Mouse (Mus musculus) kidney, embryonic 14.5 days (tissue): ENCODE measurements around the gene Lekr1. TPM values are rescaled to one million over a fixed set of nuclear protein-coding genes. Genes with fewer than 3 reads are reported as not detected.

Experiments
- ATAC-seq: fragments of 200-750 bp; cut with Nextera tagmentation; 2 replicates; pipeline ENCODE4 v1.8.0; 2017; ENCODE audit warnings: moderate number of reproducible peaks, mild to moderate bottlenecking, moderate TSS enrichment, moderate library complexity; ENCODE audit not compliant: low FRiP score, low TSS enrichment
- H3K27ac ChIP-seq: fragments of 300-500 bp; sonication (generic); 2 replicates; pipeline ENCODE4 v1.5.1; 2014; ENCODE audit warnings: low read depth, mild to moderate bottlenecking, low read length, moderate library complexity, mixed read lengths
- H3K27me3 ChIP-seq: fragments of 300-500 bp; sonication (generic); 2 replicates; pipeline ENCODE4 v1.6.1; 2014; ENCODE audit warnings: mild to moderate bottlenecking, low read length; ENCODE audit not compliant: control insufficient read depth, insufficient read depth
- H3K36me3 ChIP-seq: fragments of 300-500 bp; sonication (generic); 2 replicates; pipeline ENCODE4 v1.6.1; 2014; ENCODE audit warnings: low read length, mixed read lengths; ENCODE audit not compliant: control insufficient read depth, insufficient read depth
- H3K4me1 ChIP-seq: fragments of 300-500 bp; sonication (generic); 2 replicates; pipeline ENCODE4 v1.6.1; 2014; ENCODE audit warnings: low read length, mixed read lengths; ENCODE audit not compliant: control insufficient read depth, insufficient read depth
- H3K4me2 ChIP-seq: fragments of 300-500 bp; sonication (generic); replicated peaks from 2 replicates; pipeline ENCODE4 v1.6.1; 2014; ENCODE audit warnings: low read depth, mild to moderate bottlenecking, low read length
- H3K4me3 ChIP-seq: fragments of 300-500 bp; sonication (generic); 2 replicates; pipeline ENCODE4 v1.5.1; 2014; ENCODE audit warnings: mild to moderate bottlenecking, low read length
- H3K9ac ChIP-seq: fragments of 300-500 bp; sonication (generic); 2 replicates; pipeline ENCODE4 v1.6.1; 2014; ENCODE audit warnings: low read depth, mild to moderate bottlenecking, low read length, moderate library complexity
- H3K9me3 ChIP-seq: fragments of 300-500 bp; sonication (generic); 2 replicates; pipeline ENCODE4 v1.6.1; 2016; ENCODE audit warnings: low read length; ENCODE audit not compliant: control insufficient read depth
- WGBS: fragments of 180-500 bp; shearing (Covaris S2); extraction: QIAGEN DNeasy Blood & Tissue Kit; methylation state at CpG from one replicate; pipeline ENCODE4 v1.1.7; 2014; 5-methylcytosine and 5-hydroxymethylcytosine counted together
- polyA plus RNA-seq: library from polyadenylated mRNA; unstranded; fragments of >200 nt; fragmentation: Nextera tagmentation; extraction: Ambion mirVana; gene quantifications from 2 replicates; pipeline ENCODE4 v1.2.1, GENCODE M21; 2014

Gene Lekr1
- polyA plus RNA-seq, 1 experiment from 2014 or later: 7.2 TPM

DNA sequence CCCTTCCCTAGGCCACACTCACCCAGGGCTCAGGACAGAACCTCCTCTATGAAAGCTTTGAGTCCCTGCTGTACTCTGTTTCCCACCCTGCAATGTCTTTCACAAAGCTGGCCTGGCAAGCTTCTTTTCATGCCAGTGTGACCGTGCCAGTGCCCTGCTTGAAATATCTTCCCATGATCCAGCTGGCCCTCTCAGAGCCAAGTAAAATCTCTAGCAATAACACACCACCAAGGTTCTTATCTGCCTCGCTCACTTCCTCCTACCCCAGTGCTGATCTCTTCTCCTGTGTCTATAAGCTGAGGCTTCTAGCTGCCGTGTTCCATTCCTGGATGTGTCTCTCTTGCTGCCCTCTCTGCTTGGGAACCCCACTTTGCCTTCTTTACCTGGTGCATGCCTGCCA lies 162.0 kb downstream of the Lekr1 start:
- no peak overlapping the region for H3K4me2 ChIP-seq
- no peaks in the 10 kb centered on the region for H3K27me3 ChIP-seq
- no peak for ATAC-seq
- H3K9me3 ChIP-seq: no peaks in the 10 kb centered on the region
- no peak overlapping the region for H3K27ac ChIP-seq
- 89% methylated on average over 3 of the region's 3 CpGs for WGBS
- H3K9ac ChIP-seq: no peak overlapping the region
- H3K36me3 ChIP-seq: no peaks in the 10 kb centered on the region
- no peak overlapping the region for H3K4me3 ChIP-seq
- 0 out of 2 replicates have a peak, but pooled peaks cover 8% of the 10 kb centered on the region for H3K4me1 ChIP-seq

DNA sequence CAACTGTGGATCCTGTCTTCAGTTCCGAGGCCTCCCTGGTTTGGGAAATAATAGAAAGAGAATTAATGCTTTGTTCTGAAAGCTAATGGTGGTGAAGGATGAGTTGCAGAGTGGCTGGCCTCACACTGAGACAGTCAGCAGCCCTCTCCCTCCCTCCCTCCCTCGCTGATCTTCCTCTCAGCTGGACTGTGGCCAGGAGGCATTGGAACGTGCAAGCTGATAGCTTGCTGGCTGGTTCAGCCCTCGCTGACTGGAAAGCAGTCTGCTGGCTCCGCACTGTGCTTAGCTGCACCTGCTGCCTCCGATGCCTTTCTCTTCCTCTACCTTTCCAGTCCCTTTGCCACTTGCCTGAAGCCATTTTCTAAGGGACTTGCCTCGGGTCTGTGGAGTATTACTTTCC lies 163.2 kb downstream of the Lekr1 start:
- H3K27me3 ChIP-seq: no peaks in the 10 kb centered on the region
- no peak overlapping the region for H3K9ac ChIP-seq
- WGBS: 26% methylated on average over 7 of the region's 7 CpGs
- no peak overlapping the region for H3K27ac ChIP-seq
- 0 out of 2 replicates have a peak, but pooled peaks cover 8% of the 10 kb centered on the region for H3K4me1 ChIP-seq
- H3K36me3 ChIP-seq: no peaks in the 10 kb centered on the region
- H3K9me3 ChIP-seq: no peaks in the 10 kb centered on the region
- H3K4me2 ChIP-seq: no peak overlapping the region
- peak; percentile 75 for ATAC-seq
- H3K4me3 ChIP-seq: no peak overlapping the region

DNA sequence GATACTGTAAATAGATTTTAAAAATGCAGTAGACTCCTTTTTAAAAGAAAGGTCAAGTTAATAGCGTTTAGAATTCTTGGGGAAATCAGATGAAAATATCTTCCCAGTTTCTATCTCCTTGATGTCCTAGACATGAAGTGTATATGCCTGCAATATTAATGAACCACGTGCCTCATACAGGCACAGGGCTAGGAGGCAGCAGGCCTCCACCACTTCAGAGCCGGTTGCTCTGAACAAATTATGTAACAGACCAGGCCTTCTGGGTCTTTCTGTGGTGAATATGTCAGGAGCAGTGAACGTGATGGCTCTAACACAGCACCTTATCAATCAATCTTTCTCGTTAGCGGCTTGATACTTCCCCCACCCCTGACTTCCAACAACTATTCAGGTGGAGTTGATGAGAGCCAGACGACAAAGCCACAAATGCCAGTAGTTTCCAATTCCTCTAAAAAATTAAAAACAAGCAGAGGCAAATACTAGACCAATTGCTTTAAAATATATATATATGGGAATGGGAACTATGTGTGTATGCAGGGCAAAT lies 164.0 kb downstream of the Lekr1 start:
- Histone ChIP-seq H3K27me3 (no peaks in the 10 kb centered on the region), H3K4me2 (no peak overlapping the region), H3K9me3 (no peaks in the 10 kb centered on the region), H3K36me3 (no peaks in the 10 kb centered on the region), H3K4me3 (no peak overlapping the region), H3K27ac (no peak overlapping the region), H3K9ac (no peak overlapping the region), H3K4me1 (0 out of 2 replicates have a peak, but pooled peaks cover 8% of the 10 kb centered on the region)
- WGBS: 71% methylated on average over 7 of the region's 7 CpGs
- ATAC-seq: no peak

DNA sequence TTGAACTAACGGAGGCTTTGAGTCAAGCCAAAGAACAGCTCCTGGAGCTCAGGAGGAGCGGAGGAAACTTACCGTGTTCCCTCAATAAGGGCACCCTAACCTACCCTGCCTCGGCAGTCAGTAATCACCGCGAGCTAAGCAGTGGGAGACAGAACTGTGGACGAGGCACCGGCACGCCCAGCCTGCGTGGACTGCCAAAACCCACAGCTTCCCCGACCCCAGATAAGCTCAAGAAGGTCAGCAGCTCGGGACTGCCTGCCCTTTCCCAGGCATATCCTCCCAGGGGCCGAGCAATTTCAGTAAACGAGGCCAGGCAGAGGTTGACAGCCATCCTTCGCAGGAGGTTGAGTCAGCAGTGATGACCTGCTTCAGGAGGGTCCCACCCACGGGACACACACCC lies 164.8 kb downstream of the Lekr1 start:
- H3K27ac ChIP-seq: no peak overlapping the region
- no peaks in the 10 kb centered on the region for H3K27me3 ChIP-seq
- H3K9me3 ChIP-seq: no peaks in the 10 kb centered on the region
- WGBS: 27% methylated on average over 16 of the region's 16 CpGs
- no peaks in the 10 kb centered on the region for H3K36me3 ChIP-seq
- H3K9ac ChIP-seq: no peak overlapping the region
- 0 out of 2 replicates have a peak, but pooled peaks cover 8% of the 10 kb centered on the region for H3K4me1 ChIP-seq
- H3K4me2 ChIP-seq: no peak overlapping the region
- ATAC-seq: no peak
- H3K4me3 ChIP-seq: no peak overlapping the region

DNA sequence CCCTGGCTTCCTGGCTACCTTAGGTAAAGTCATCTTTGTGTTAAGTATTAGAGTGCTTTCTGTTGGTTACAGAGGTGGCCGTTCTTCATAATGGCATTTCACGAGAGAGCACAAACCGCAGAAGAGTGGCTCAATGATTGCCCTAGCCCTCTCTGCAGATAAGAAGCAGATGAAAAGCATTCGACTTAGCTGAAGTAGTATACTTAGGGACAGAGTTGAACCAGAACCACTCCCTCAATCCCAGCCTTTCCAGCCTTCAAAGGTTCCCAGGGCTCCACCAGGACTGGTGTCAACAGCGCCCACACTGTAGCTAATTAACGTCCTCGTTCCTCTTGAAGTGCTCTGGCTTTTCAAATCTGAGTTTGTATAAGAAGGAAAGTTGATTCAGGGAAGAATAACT lies 166.4 kb downstream of the Lekr1 start:
- no peak for ATAC-seq
- 48% methylated on average over 7 of the region's 7 CpGs for whole genome bisulfite sequencing

DNA sequence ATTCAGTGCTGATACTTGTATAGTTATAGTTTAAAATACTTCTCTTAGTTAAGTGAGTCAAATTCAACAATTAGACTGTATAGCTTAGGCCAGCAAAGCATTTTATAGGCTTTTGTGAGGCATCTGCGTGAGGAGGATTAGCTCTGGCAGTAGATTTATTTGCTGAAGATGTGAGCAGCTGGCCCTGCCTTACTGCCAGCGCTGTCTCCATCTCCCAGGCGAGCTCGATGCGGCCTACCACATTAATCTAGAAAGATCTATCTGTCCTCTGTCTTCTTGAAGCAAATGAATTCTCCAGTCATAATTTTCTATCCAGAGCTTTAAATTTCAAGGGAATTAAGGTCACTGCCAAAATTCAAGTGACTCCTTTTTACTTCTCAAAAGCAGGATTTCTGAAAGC lies 170.4 kb downstream of the Lekr1 start:
- 65% methylated on average over 5 of the region's 5 CpGs for WGBS
- Histone ChIP-seq H3K36me3 (no peaks in the 10 kb centered on the region), H3K9ac (no peak overlapping the region), H3K27me3 (no peaks in the 10 kb centered on the region), H3K27ac (no peak overlapping the region), H3K4me1 (no peaks in the 10 kb centered on the region), H3K9me3 (no peaks in the 10 kb centered on the region), H3K4me3 (no peak overlapping the region), H3K4me2 (no peak overlapping the region)
- ATAC-seq: no peak

More for the DNA sequence above, 166.4 kb downstream of the Lekr1 start:
- H3K9ac ChIP-seq: no peak overlapping the region
- no peaks in the 10 kb centered on the region for H3K9me3 ChIP-seq
- no peak overlapping the region for H3K4me3 ChIP-seq
- H3K27ac ChIP-seq: no peak overlapping the region
- H3K36me3 ChIP-seq: no peaks in the 10 kb centered on the region
- no peak overlapping the region for H3K4me2 ChIP-seq
- H3K4me1 ChIP-seq: 0 out of 2 replicates have a peak, but pooled peaks cover 8% of the 10 kb centered on the region
- no peaks in the 10 kb centered on the region for H3K27me3 ChIP-seq

DNA sequence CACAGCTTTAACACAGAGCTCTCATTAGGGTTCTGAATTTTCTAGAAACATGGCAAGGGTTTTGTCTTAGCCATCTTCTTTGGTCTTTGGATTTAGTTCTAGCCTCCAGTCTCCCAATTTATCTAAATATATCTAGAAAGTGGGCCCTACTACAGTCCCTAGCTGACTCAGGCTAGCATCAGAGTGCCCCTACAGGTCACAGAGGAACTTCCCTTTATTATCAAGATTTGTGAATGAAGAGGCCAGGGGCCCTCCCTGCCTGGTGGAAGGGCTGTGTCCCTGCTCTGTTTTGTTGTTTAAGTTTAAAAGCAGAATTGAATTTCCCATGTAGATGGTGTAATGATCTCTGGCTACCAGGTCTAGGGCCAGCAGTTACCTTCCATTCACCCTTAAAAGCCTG lies 173.6 kb downstream of the Lekr1 start:
- Histone ChIP-seq H3K27ac (no peak overlapping the region), H3K4me3 (no peak overlapping the region), H3K9me3 (no peaks in the 10 kb centered on the region), H3K9ac (no peak overlapping the region), H3K4me2 (no peak overlapping the region), H3K36me3 (no peaks in the 10 kb centered on the region), H3K27me3 (no peaks in the 10 kb centered on the region), H3K4me1 (no peaks in the 10 kb centered on the region)
- ATAC-seq: no peak

DNA sequence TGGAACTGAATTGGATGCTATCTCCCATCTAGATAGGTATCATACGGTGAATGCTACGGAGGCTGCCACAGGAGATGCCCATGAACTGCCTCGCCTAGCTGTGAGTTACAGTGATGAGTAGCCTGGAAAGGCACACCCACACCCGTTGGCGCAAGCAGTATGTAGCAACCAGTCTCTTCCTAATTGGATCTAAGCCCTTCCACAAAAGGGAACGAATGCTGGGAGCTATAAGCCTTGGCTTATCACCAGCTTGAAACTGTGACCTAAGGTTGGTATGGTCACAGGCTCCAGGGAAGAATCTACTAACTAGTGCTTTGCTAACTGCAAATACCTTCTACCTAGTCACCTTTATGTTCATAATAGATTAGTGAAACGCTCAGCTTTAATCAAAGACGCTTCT lies 175.1 kb downstream of the Lekr1 start:
- no peak for ATAC-seq
- H3K27ac ChIP-seq: no peak overlapping the region
- no peaks in the 10 kb centered on the region for H3K4me1 ChIP-seq
- WGBS: 90% methylated on average over 8 of the region's 8 CpGs
- no peaks in the 10 kb centered on the region for H3K36me3 ChIP-seq
- H3K4me2 ChIP-seq: no peak overlapping the region
- H3K9me3 ChIP-seq: no peaks in the 10 kb centered on the region
- no peaks in the 10 kb centered on the region for H3K27me3 ChIP-seq
- H3K4me3 ChIP-seq: no peak overlapping the region
- no peak overlapping the region for H3K9ac ChIP-seq

DNA sequence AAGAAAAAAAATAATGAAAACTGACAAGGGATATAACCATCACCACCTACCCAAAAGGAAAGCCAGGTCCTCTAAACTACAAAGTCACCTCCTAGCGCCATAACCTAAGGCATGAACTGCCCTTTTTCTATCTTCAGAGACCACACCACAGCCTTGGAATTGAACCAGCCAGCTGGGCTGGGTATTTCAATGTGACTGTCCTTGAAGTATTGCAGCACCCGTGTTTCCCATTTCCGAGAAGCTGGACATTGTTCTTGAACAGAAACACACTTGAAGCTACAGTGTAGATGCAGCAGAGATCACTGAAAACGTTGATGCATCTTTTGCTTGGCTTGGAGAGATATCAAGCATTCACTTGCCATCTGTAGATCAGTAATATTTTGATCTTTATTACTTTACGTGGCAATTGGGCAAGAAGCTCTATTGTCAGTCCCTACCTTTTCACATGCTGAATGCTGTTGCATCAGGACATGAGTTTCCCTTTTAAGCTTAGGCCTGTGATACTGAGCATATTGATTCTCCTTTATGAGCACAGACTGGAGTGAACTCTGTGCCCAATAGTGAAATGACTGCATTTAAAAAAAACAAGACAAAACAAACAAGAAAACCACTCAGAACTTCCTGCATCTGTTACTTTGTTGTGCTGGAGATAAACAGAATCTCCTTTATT lies 176.6 kb downstream of the Lekr1 start:
- WGBS: 87% methylated on average over 5 of the region's 5 CpGs
- no peak for ATAC-seq
- no peak overlapping the region for H3K9ac ChIP-seq
- H3K27me3 ChIP-seq: no peaks in the 10 kb centered on the region
- no peak overlapping the region for H3K4me3 ChIP-seq
- no peaks in the 10 kb centered on the region for H3K9me3 ChIP-seq
- no peaks in the 10 kb centered on the region for H3K36me3 ChIP-seq
- no peak overlapping the region for H3K27ac ChIP-seq
- H3K4me2 ChIP-seq: no peak overlapping the region
- no peaks in the 10 kb centered on the region for H3K4me1 ChIP-seq
